In genomic region chr14:32894341-32894853, GRCm38 (mm10) we compare ENCODE assay signal across 8 mouse cellular contexts. TPM values are rescaled to one million over a fixed set of nuclear protein-coding genes. Genes with fewer than 3 reads are reported as not detected.
DNase-seq lines count a peak whose midpoint lies in the region; ATAC-seq and TF ChIP-seq lines count a peak whose summit lies in the region.
"Had no signal": no experiment of that assay in that cellular context is flagged by ENCODE, and none has a peak within 500 bp of the region (broad histone marks: within the 10 kb centered on the region; RNA-seq: fewer than 3 reads in every experiment).

No protein-coding gene starts in this region.

- TF ChIP-seq EP300 in stomach, postnatal 0 days (optimal IDR thresholded peaks at IDR 0.05) = no peak

- H3K36me3 ChIP-seq in stomach, postnatal 0 days (ENCODE audit: control insufficient read depth, insufficient read depth, low read length) = no peaks in the 10 kb centered on the region

- peak; percentile 61 for DNase-seq in ovary, adult 18-20 months (ENCODE audit: low spot score)
- no peak for DNase-seq in ovary, postnatal 10 days (ENCODE audit: low spot score)
- DNase-seq in cerebellum, postnatal 10 days = peak; percentile 75 to 80
- peak; percentile 51 for DNase-seq in heart, postnatal 25 days (ENCODE audit: low spot score)
- no peak for DNase-seq in stomach, postnatal 0 days (ENCODE audit: low spot score)
- no peak for DNase-seq in c-Kit-positive CD71-positive TER-119-positive erythroid progenitor cells, embryonic 14.5 days (ENCODE audit: low spot score)
- no peak for DNase-seq in frontal cortex, adult 2 months (ENCODE audit: extremely low spot score in 1 of 2, low spot score in 1 of 2)

- H3K4me3 ChIP-seq in stomach, postnatal 0 days (ENCODE audit: low read depth, low read length) = no peak overlapping the region

- H3K27ac ChIP-seq in stomach, postnatal 0 days (replicated peaks) = no peak overlapping the region
- H3K27ac ChIP-seq: kidney, postnatal 0 days had no signal

- no peaks in the 10 kb centered on the region for H3K27me3 ChIP-seq in stomach, postnatal 0 days (ENCODE audit: control insufficient read depth, insufficient read depth, low read length)

- H3K9ac ChIP-seq in stomach, postnatal 0 days (ENCODE audit: low read length) = no peak overlapping the region

- no peak for TF ChIP-seq CTCF in stomach, postnatal 0 days (IDR thresholded peaks at IDR 0.05; ENCODE audit: low read depth)

- ATAC-seq in stomach, postnatal 0 days (ENCODE audit: low FRiP score, low TSS enrichment) = 0 out of 2 replicates have a peak, but pooled peaks have one; percentile 26

- H3K4me2 ChIP-seq in stomach, postnatal 0 days (replicated peaks; ENCODE audit: low read depth) = no peak overlapping the region

- no peaks in the 10 kb centered on the region for H3K9me3 ChIP-seq in stomach, postnatal 0 days (ENCODE audit: control insufficient read depth, low read length)

- intact Hi-C loops in heart, postnatal 25 days (cut with DNase I) = no loop called here

- 0 out of 2 replicates have a peak, but pooled peaks cover 3% of the 10 kb centered on the region for H3K4me1 ChIP-seq in stomach, postnatal 0 days (replicated peaks; ENCODE audit: control insufficient read depth, insufficient read depth)

- 67% methylated on average over 4 of the region's 4 CpGs for WGBS in stomach, postnatal 0 days

RNA-seq across cellular contexts. Expression of gene Vstm4, which starts 37.8 kb away (rescaled TPM):
- 10 to 100 TPM; 10.2 to 12.4 TPM for total RNA-seq in heart, postnatal 25 days (2021)
- 17.2 and 19.0 TPM in 2 replicates for polyA plus RNA-seq in stomach, postnatal 0 days (2015; fragmentation: Nextera tagmentation; extraction: Ambion mirVana)
- polyA plus RNA-seq in frontal cortex, adult 2 months (2012; rRNA removed) = 6.1 and 7.3 TPM in 2 replicates

Comparison
In these comparisons a context has a peak if more than half of its experiments do, and no peak if none do; other contexts are left out.
1. DNase-seq: peak in ovary, adult 18-20 months (single experiment), cerebellum, postnatal 10 days (2 of 2) and heart, postnatal 25 days (single experiment); none in ovary, postnatal 10 days (single experiment), stomach, postnatal 0 days (single experiment), c-Kit-positive CD71-positive TER-119-positive erythroid progenitor cells, embryonic 14.5 days (single experiment) and frontal cortex, adult 2 months (0 of 2).